Mouse (Mus musculus) liver, postnatal 0 days (tissue): ENCODE results near the gene Ctf2.
A peak's percentile ranks its signal among the peaks of the same experiment; 100 is the strongest.

Experiments used
- CTCF ChIP-seq: sonication (generic); IDR thresholded peaks from 2 replicates; pipeline ENCODE4 v1.5.1; 2016; ENCODE audit warnings: antibody characterized with exemption, low read depth
- EP300 ChIP-seq: IDR thresholded peaks from 2 replicates; pipeline ENCODE4 v1.6.1; 2016; ENCODE audit warnings: antibody characterized with exemption, low read depth, mild to moderate bottlenecking

- TF ChIP-seq CTCF (no peak), EP300 (peak; percentile 6; the same call in 1 of the 2 replicates)
Observed at GRCm38 (mm10) chr7:127776426-127776825, 44.5 kb upstream of the Ctf2 start, which contains the start of gene Setd1a.
